Mouse (Mus musculus): ENCODE results near the gene Adgrf1. TPM values are rescaled to one million over a fixed set of nuclear protein-coding genes. Genes with fewer than 3 reads are reported as not detected.

Gene Adgrf1
- polyA plus RNA-seq, 2 experiments, result 0.66 to 0.69 TPM

DNA sequence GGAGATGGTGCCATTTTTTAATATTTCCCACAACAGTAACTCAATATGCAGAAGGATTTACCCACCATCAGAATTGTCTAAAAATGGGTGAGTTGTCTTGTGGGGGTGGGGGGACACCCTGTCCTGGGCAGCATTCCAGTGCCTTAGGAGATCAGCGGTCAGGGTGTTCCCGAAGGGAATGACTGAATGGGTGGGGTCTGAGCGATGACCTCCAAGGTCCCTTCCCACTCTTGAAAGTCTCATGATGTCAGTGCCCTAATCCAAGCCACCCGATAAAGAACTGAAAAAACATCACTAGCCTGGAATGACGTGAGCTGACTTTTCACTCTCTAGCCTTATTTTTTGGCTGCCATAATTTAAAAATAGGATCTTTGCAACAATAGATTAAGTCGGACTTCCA lies 95.2 kb downstream of the Adgrf1 start:
- Histone ChIP-seq H3K4me2 (ENCODE audit: low read depth) (no peak overlapping the region), H3K9ac (replicated peaks) (no peak overlapping the region), H3K4me1 (replicated peaks; ENCODE audit: control insufficient read depth in 2 of 2, insufficient read depth in 2 of 2, low read length in 1 of 2) (peaks cover 0 to 6% of the 10 kb centered on the region in 2 experiments; a peak in 1 of 4 replicates), H3K4me3 (ENCODE audit: insufficient read depth in 1 of 2, low read depth in 2 of 2, low read length in 2 of 2) (no peak overlapping the region), H3K27ac (no peak overlapping the region), H3K36me3 (replicated peaks; ENCODE audit: control insufficient read depth, insufficient read depth, low read depth) (no peaks in the 10 kb centered on the region), H3K9me3 (ENCODE audit: control insufficient read depth, low read length) (no peaks in the 10 kb centered on the region), H3K27me3 (ENCODE audit: control insufficient read depth, insufficient read depth, low read length) (peaks cover 14% of the 10 kb centered on the region)
- DNase-seq (ENCODE audit: low read depth in 3 of 3, low spot score in 3 of 3) (no peak), ATAC-seq (ENCODE audit: insufficient read depth) (no peak)
- TF ChIP-seq CTCF (IDR thresholded peaks at IDR 0.05; ENCODE audit: low read depth) (no peak), EP300 (IDR thresholded peaks at IDR 0.05; ENCODE audit: low read depth) (no peak)
- 54% methylated on average over 6 of the region's 6 CpGs for WGBS (ENCODE audit: insufficient replicate concordance)

DNA sequence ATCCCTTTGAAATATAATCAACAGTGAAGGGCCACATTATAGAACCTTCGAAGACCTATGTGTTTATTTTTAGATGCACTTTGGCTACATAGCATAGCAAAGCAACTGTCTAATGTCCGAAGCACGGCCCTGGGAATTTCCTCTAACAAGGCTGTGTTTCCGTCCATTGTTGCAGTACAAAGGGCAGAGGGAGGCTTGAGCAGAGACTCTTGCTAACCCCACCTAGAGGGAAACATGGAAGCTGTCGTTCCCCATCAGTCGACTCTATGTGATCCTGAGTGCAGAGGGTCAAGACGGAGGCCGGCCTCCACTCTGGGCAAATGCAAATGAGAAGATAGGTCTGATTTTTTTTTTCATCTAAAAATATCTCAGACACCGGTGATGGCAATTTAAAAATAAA lies 96.4 kb downstream of the Adgrf1 start:
- Histone ChIP-seq H3K27me3 (ENCODE audit: control insufficient read depth, insufficient read depth, low read length) (peaks cover 7% of the 10 kb centered on the region), H3K36me3 (replicated peaks; ENCODE audit: control insufficient read depth, insufficient read depth, low read depth) (no peaks in the 10 kb centered on the region), H3K4me3 (ENCODE audit: insufficient read depth in 1 of 2, low read depth in 2 of 2, low read length in 2 of 2) (no peak overlapping the region), H3K27ac (no peak overlapping the region), H3K4me1 (replicated peaks; ENCODE audit: control insufficient read depth in 2 of 2, insufficient read depth in 2 of 2, low read length in 1 of 2) (0 out of 4 replicates have a peak, but pooled peaks cover 0 to 2% of the 10 kb centered on the region in 2 experiments), H3K9me3 (ENCODE audit: control insufficient read depth, low read length) (no peaks in the 10 kb centered on the region), H3K9ac (replicated peaks) (no peak overlapping the region), H3K4me2 (ENCODE audit: low read depth) (no peak overlapping the region)
- WGBS (ENCODE audit: insufficient replicate concordance), result 27% methylated on average over 9 of the region's 9 CpGs
- DNase-seq (ENCODE audit: low read depth in 3 of 3, low spot score in 3 of 3) (no peak), ATAC-seq (ENCODE audit: insufficient read depth) (no peak)
- TF ChIP-seq CTCF (IDR thresholded peaks at IDR 0.05; ENCODE audit: low read depth) (no peak), EP300 (IDR thresholded peaks at IDR 0.05; ENCODE audit: low read depth) (no peak)

DNA sequence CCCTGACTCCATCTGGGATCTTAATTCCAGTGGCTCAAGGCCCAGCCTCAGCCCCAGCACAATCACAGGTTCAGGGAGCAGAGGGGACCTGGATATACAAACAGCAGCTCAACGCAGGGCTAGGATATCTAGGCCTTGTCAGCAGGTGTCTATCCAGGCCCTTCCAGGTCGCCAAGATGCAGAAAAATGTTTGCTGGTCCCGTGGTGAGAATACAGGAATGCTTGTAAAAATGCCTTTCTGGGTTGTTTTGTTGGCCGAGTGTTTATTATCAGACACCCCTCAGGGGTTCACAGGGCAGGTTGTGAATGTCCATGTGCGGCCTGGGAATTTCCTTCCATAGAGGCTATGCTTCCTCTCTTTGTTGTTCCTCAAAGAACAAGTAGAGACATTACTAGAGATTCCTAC lies 98.0 kb downstream of the Adgrf1 start:
- Histone ChIP-seq H3K9me3 (ENCODE audit: control insufficient read depth, low read length) (no peaks in the 10 kb centered on the region), H3K4me2 (ENCODE audit: low read depth) (no peak overlapping the region), H3K27me3 (ENCODE audit: control insufficient read depth, insufficient read depth, low read length) (peaks cover 3% of the 10 kb centered on the region), H3K9ac (replicated peaks) (no peak overlapping the region), H3K4me3 (ENCODE audit: insufficient read depth in 1 of 2, low read depth in 2 of 2, low read length in 2 of 2) (no peak overlapping the region), H3K4me1 (replicated peaks; ENCODE audit: control insufficient read depth in 2 of 2, insufficient read depth in 2 of 2, low read length in 1 of 2) (no peaks in the 10 kb centered on the region), H3K27ac (no peak overlapping the region), H3K36me3 (replicated peaks; ENCODE audit: control insufficient read depth, insufficient read depth, low read depth) (no peaks in the 10 kb centered on the region)
- no peak for DNase-seq (ENCODE audit: low read depth in 3 of 3, low spot score in 3 of 3)
- ATAC-seq (ENCODE audit: insufficient read depth), result no peak
- no peak for TF ChIP-seq CTCF (IDR thresholded peaks at IDR 0.05; ENCODE audit: low read depth)
- TF ChIP-seq EP300 (IDR thresholded peaks at IDR 0.05; ENCODE audit: low read depth), result no peak
- 34% methylated on average over 5 of the region's 5 CpGs for WGBS (ENCODE audit: insufficient replicate concordance)

DNA sequence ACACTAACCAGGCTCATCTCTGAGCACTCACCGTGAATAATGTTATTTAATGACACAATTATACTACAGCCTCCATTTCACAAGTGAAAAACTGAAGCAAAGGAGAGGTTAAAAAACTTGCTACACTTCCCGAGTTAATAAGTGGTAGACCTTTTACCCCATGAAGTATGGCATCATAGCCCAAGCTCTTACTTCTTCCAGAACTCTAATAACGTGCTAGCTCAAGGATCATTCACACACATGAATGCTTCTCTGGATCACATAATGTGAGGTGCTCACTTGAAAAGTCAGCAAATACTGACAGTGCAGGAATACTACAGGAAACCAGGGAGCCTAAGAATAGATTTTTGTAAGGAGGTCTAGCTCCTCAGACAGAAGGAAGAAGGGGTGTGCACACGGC lies 102.5 kb downstream of the Adgrf1 start:
- 0 out of 4 replicates have a peak, but pooled peaks cover 0 to 5% of the 10 kb centered on the region in 2 experiments for H3K4me1 ChIP-seq (replicated peaks; ENCODE audit: control insufficient read depth in 2 of 2, insufficient read depth in 2 of 2, low read length in 1 of 2)
- DNase-seq (ENCODE audit: low read depth in 3 of 3, low spot score in 3 of 3), result no peak
- TF ChIP-seq CTCF (IDR thresholded peaks at IDR 0.05; ENCODE audit: low read depth) (no peak), EP300 (IDR thresholded peaks at IDR 0.05; ENCODE audit: low read depth) (no peak)
- H3K4me2 ChIP-seq (ENCODE audit: low read depth), result no peak overlapping the region
- 56% methylated on average over 4 of the region's 4 CpGs for WGBS (ENCODE audit: insufficient replicate concordance)
- ATAC-seq (ENCODE audit: insufficient read depth), result no peak
- H3K36me3 ChIP-seq (replicated peaks; ENCODE audit: control insufficient read depth, insufficient read depth, low read depth), result no peaks in the 10 kb centered on the region
- H3K27ac ChIP-seq, result no peak overlapping the region
- no peaks in the 10 kb centered on the region for H3K9me3 ChIP-seq (ENCODE audit: control insufficient read depth, low read length)
- no peak overlapping the region for H3K9ac ChIP-seq (replicated peaks)
- no peaks in the 10 kb centered on the region for H3K27me3 ChIP-seq (ENCODE audit: control insufficient read depth, insufficient read depth, low read length)
- H3K4me3 ChIP-seq (ENCODE audit: insufficient read depth in 1 of 2, low read depth in 2 of 2, low read length in 2 of 2), result no peak overlapping the region

DNA sequence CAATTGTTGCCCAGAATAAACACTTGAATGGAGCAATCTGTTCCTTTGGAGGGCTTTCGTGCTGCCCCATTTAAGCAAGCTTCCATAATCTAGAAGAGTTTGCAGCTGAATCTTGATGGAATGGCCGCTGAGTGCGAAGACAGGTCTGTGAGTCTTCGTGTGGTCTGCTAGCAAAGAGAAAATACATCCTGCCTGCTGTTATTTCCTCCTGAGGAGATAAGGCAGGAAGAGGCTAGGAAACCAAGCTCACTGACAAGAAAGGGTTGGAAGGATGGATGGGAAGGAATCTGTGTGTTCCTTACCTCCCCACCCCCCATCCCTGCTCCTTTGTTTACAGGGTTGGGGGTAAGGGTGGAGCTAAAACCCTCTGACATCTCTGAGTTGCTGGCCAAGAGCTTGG lies 103.9 kb downstream of the Adgrf1 start:
- H3K27ac ChIP-seq, result no peak overlapping the region
- no peak overlapping the region for H3K9ac ChIP-seq (replicated peaks)
- DNase-seq (ENCODE audit: low read depth in 3 of 3, low spot score in 3 of 3) (no peak), ATAC-seq (ENCODE audit: insufficient read depth) (no peak)
- no peaks in the 10 kb centered on the region for H3K36me3 ChIP-seq (replicated peaks; ENCODE audit: control insufficient read depth, insufficient read depth, low read depth)
- 0 out of 4 replicates have a peak, but pooled peaks cover 0 to 5% of the 10 kb centered on the region in 2 experiments for H3K4me1 ChIP-seq (replicated peaks; ENCODE audit: control insufficient read depth in 2 of 2, insufficient read depth in 2 of 2, low read length in 1 of 2)
- no peak overlapping the region for H3K4me2 ChIP-seq (ENCODE audit: low read depth)
- no peaks in the 10 kb centered on the region for H3K9me3 ChIP-seq (ENCODE audit: control insufficient read depth, low read length)
- whole genome bisulfite sequencing (ENCODE audit: insufficient replicate concordance), result 13% methylated on average over 4 of the region's 4 CpGs
- no peak overlapping the region for H3K4me3 ChIP-seq (ENCODE audit: insufficient read depth in 1 of 2, low read depth in 2 of 2, low read length in 2 of 2)
- H3K27me3 ChIP-seq (ENCODE audit: control insufficient read depth, insufficient read depth, low read length), result no peaks in the 10 kb centered on the region
- TF ChIP-seq CTCF (IDR thresholded peaks at IDR 0.05; ENCODE audit: low read depth) (no peak), EP300 (IDR thresholded peaks at IDR 0.05; ENCODE audit: low read depth) (no peak)

Other genes with a start within 250 kb of the Adgrf1 start
- gene Adgrf5, start 90.1 kb downstream of the Adgrf1 start, polyA plus RNA-seq (2012; rRNA removed), result 1.5 and 2.3 TPM in 2 replicates
- 1.5 and 2.4 TPM in 2 replicates for gene Adgrf5, start 90.1 kb downstream of the Adgrf1 start, polyA plus RNA-seq (2014; fragmentation: Nextera tagmentation; extraction: Ambion mirVana)
- 0.02 and 0.03 TPM in 2 replicates for gene Mep1a, start 232.5 kb downstream of the Adgrf1 start, polyA plus RNA-seq (2012; rRNA removed)
- gene Mep1a, start 232.5 kb downstream of the Adgrf1 start, polyA plus RNA-seq (2014; fragmentation: Nextera tagmentation; extraction: Ambion mirVana), result 0.04 TPM in 1 of 2 replicates, not detected in the other